Mouse (Mus musculus) intestine, postnatal 0 days (tissue): ENCODE data around the gene Kcnh1. TPM values are rescaled to one million over a fixed set of nuclear protein-coding genes. Genes with fewer than 3 reads are reported as not detected.

Experiments used
- ATAC-seq: fragments of 200-750 bp; cut with Nextera tagmentation; 2 replicates; pipeline ENCODE4 v1.8.0; 2017; ENCODE audit warnings: mild to moderate bottlenecking, moderate TSS enrichment, moderate library complexity
- H3K27ac ChIP-seq: fragments of 300-500 bp; sonication (generic); 2 replicates; pipeline ENCODE4 v1.5.1; 2014; ENCODE audit warnings: mild to moderate bottlenecking, low read depth, low read length, moderate library complexity
- H3K27me3 ChIP-seq: fragments of 300-500 bp; sonication (generic); replicated peaks from 2 replicates; pipeline ENCODE4 v1.6.1; 2014; ENCODE audit warnings: low read length, mixed read lengths; ENCODE audit not compliant: control insufficient read depth, insufficient read depth
- H3K36me3 ChIP-seq: fragments of 300-500 bp; sonication (generic); 2 replicates; pipeline ENCODE4 v1.6.1; 2014; ENCODE audit warnings: mild to moderate bottlenecking, moderate library complexity; ENCODE audit not compliant: control insufficient read depth, insufficient read depth
- H3K4me1 ChIP-seq: fragments of 300-500 bp; sonication (generic); replicated peaks from 2 replicates; pipeline ENCODE4 v1.6.1; 2014; ENCODE audit warnings: antibody characterized with exemption, low read length, mixed read lengths; ENCODE audit not compliant: control insufficient read depth, insufficient read depth
- H3K4me2 ChIP-seq: fragments of 300-500 bp; sonication (generic); replicated peaks from 2 replicates; pipeline ENCODE4 v1.6.1; 2014; ENCODE audit warnings: low read depth, mild to moderate bottlenecking, moderate library complexity
- H3K4me3 ChIP-seq: fragments of 300-500 bp; sonication (generic); 2 replicates; pipeline ENCODE4 v1.5.1; 2014; ENCODE audit warnings: low read depth, low read length
- H3K9ac ChIP-seq: fragments of 300-500 bp; sonication (generic); 2 replicates; pipeline ENCODE4 v1.6.1; 2014; ENCODE audit warnings: mild to moderate bottlenecking, low read depth, low read length
- H3K9me3 ChIP-seq: fragments of 300-500 bp; sonication (generic); 2 replicates; pipeline ENCODE4 v1.6.1; 2016; ENCODE audit warnings: mixed run types; ENCODE audit not compliant: control insufficient read depth
- CTCF ChIP-seq: sonication (generic); IDR thresholded peaks from 2 replicates; pipeline ENCODE4 v1.5.1; 2016; ENCODE audit warnings: low read depth, mild to moderate bottlenecking, control low read depth, antibody characterized with exemption, moderate library complexity
- WGBS: fragments of 180-500 bp; shearing (Covaris S2); extraction: QIAGEN DNeasy Blood & Tissue Kit; methylation state at CpG from one replicate; pipeline ENCODE4 v1.1.7; 2014; 5-methylcytosine and 5-hydroxymethylcytosine counted together
- polyA plus RNA-seq: library from polyadenylated mRNA; unstranded; fragments of >200 nt; fragmentation: Nextera tagmentation; extraction: Ambion mirVana; gene quantifications from 2 replicates; pipeline ENCODE4 v1.2.1, GENCODE M21; 2015

The Kcnh1 gene
- polyA plus RNA-seq, 1 experiment from 2014 or later = 0.69 TPM

DNA sequence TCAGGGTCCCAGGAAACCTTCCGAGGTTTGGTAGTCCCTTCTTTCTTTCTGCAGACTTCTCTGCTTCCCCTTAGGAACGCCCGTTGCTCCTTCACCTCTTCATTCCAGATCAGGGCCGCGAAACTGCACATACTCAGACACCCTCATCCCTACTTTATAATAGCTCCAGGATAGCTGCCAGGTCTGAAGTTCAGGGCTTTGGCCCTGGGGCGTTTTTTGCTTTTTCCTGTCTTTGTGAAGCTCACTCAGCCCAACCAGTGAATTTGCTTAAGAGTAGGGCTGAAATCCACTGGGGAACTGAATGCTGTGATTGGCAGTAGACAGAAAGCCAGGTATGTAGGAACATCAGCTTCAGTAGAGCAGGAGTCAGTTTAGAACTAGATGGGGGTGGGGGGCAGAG, 287.0 kb downstream of the Kcnh1 start:
- no peak for ATAC-seq
- WGBS = 46% methylated on average over 6 of the region's 6 CpGs
- H3K27me3 ChIP-seq = no peaks in the 10 kb centered on the region
- H3K9ac ChIP-seq = no peak overlapping the region
- no peaks in the 10 kb centered on the region for H3K4me1 ChIP-seq
- H3K9me3 ChIP-seq = no peaks in the 10 kb centered on the region
- H3K27ac ChIP-seq = no peak overlapping the region
- H3K36me3 ChIP-seq = no peaks in the 10 kb centered on the region
- H3K4me3 ChIP-seq = no peak overlapping the region
- no peak overlapping the region for H3K4me2 ChIP-seq
- TF ChIP-seq CTCF = no peak

DNA sequence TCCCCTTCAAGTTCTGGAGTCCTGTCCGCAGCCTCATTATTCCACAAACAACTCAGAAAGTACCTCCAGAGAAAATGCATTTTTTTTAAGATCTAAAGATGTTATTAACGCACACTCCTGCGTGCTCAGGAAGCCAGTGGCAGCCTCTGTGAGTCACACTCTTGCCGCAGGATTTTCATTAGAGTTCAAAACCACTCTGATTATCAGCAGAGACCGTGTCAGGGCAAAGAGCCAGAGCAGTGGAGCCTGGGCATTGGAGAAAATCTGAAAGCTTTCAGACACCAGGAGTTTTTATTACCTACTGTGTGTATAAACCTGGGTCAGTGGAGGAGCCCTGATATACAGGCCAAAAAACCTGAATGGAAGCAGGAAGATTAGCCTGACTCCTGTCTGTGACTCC, 287.6 kb downstream of the Kcnh1 start:
- 60% methylated on average over 5 of the region's 5 CpGs for WGBS
- no peak for TF ChIP-seq CTCF

GRCm38 (mm10) chr1:192480072-192480784, 289.7 kb downstream of the Kcnh1 start:
- Histone ChIP-seq H3K36me3 (no peaks in the 10 kb centered on the region), H3K9me3 (no peaks in the 10 kb centered on the region), H3K9ac (no peak overlapping the region), H3K4me1 (no peaks in the 10 kb centered on the region), H3K27me3 (no peaks in the 10 kb centered on the region), H3K4me3 (no peak overlapping the region), H3K4me2 (no peak overlapping the region), H3K27ac (no peak overlapping the region)
- 80% methylated on average over 8 of the region's 8 CpGs for WGBS
- ATAC-seq = no peak
- no peak for TF ChIP-seq CTCF

More for the DNA sequence above, 287.6 kb downstream of the Kcnh1 start:
- Histone ChIP-seq H3K4me2 (no peak overlapping the region), H3K4me1 (no peaks in the 10 kb centered on the region), H3K27me3 (no peaks in the 10 kb centered on the region), H3K36me3 (no peaks in the 10 kb centered on the region), H3K9ac (no peak overlapping the region), H3K9me3 (no peaks in the 10 kb centered on the region), H3K4me3 (no peak overlapping the region), H3K27ac (no peak overlapping the region)
- no peak for ATAC-seq

DNA sequence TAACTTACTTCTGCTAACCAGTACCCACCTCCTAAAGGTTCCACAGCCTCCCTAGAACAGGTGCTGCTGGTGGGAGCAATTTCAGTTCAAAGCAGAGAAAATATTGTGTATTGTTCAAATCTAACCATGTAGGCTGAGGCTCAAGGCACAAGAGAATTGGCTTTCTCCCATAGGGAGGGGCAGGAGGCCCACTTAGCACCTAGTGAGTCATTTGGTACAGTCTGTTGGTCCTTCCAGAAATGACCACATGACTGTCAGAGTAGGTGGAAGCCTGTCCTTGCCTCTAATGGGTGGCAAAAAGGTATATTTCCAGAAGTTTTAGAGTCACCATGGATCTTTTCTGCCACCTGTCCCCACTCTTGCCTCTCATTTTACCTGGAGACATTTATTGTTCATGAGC, 290.9 kb downstream of the Kcnh1 start:
- Histone ChIP-seq H3K4me1 (no peaks in the 10 kb centered on the region), H3K4me3 (no peak overlapping the region), H3K27me3 (no peaks in the 10 kb centered on the region), H3K36me3 (no peaks in the 10 kb centered on the region), H3K9ac (no peak overlapping the region), H3K9me3 (no peaks in the 10 kb centered on the region), H3K27ac (no peak overlapping the region), H3K4me2 (no peak overlapping the region)
- ATAC-seq = no peak
- no peak for TF ChIP-seq CTCF

DNA sequence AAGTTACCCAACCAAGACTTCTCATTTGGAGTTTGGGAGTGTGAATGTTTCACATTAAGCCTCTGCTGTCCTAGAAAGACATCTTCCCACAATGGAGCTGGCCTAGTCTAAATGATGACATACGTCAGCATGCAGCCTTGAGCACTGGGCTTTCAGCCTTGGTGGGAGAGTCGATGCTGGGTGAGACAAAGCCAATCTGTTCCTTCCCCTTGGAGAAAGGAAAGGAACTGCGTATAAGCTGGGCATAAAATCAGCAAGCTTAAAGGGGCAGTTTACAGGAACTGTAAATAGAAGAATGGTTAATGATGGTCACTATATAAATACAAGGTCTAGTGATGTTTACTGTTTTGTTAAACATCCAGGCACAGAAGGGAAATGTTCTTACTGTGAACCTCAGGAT, 294.5 kb downstream of the Kcnh1 start:
- no peaks in the 10 kb centered on the region for H3K4me1 ChIP-seq
- no peaks in the 10 kb centered on the region for H3K27me3 ChIP-seq
- no peak for ATAC-seq
- no peak overlapping the region for H3K4me3 ChIP-seq
- H3K9ac ChIP-seq = no peak overlapping the region
- TF ChIP-seq CTCF = no peak
- no peaks in the 10 kb centered on the region for H3K9me3 ChIP-seq
- H3K4me2 ChIP-seq = no peak overlapping the region
- H3K27ac ChIP-seq = no peak overlapping the region
- H3K36me3 ChIP-seq = no peaks in the 10 kb centered on the region
- 53% methylated on average over 3 of the region's 3 CpGs for WGBS

- H3K27ac ChIP-seq = no peak overlapping the region
- H3K9ac ChIP-seq = no peak overlapping the region
- 96% methylated on average over 11 of the region's 11 CpGs for whole genome bisulfite sequencing
- H3K9me3 ChIP-seq = no peaks in the 10 kb centered on the region
- no peak overlapping the region for H3K4me2 ChIP-seq
- H3K27me3 ChIP-seq = no peaks in the 10 kb centered on the region
- TF ChIP-seq CTCF = no peak
- no peak for ATAC-seq
- H3K4me3 ChIP-seq = no peak overlapping the region
- no peaks in the 10 kb centered on the region for H3K36me3 ChIP-seq
- H3K4me1 ChIP-seq = no peaks in the 10 kb centered on the region
These were observed 297.0 kb downstream of the Kcnh1 start for GRCm38 (mm10) chr1:192487571-192487970.
